In genomic region chr7:116145030-116145429, GRCm38 (mm10) we compare ENCODE assay signal across 21 mouse cellular contexts.
DNase-seq lines count a peak whose midpoint lies in the region; ATAC-seq and TF ChIP-seq lines count a peak whose summit lies in the region.
"Had no signal": no experiment of that assay in that cellular context is flagged by ENCODE, and none has a peak within 500 bp of the region (broad histone marks: within the 10 kb centered on the region; RNA-seq: fewer than 3 reads in every experiment).

No protein-coding gene starts in this region.

- H3K36me3 ChIP-seq in kidney, embryonic 14.5 days (ENCODE audit: control insufficient read depth, insufficient read depth, low read length), result no peaks in the 10 kb centered on the region
- H3K36me3 ChIP-seq in intestine, postnatal 0 days (ENCODE audit: control insufficient read depth, insufficient read depth), result peaks cover 41% of the 10 kb centered on the region
- H3K36me3 ChIP-seq: embryonic facial prominence, embryonic 13.5 days; hindbrain, embryonic 15.5 days had no signal

- no peak for ATAC-seq in kidney, embryonic 14.5 days (ENCODE audit: low FRiP score, low TSS enrichment)
- peak; percentile 74 for ATAC-seq in intestine, postnatal 0 days
- ATAC-seq: forebrain, postnatal 0 days had no signal

- no peaks in the 10 kb centered on the region for H3K27me3 ChIP-seq in kidney, embryonic 14.5 days (ENCODE audit: control insufficient read depth, insufficient read depth, low read length)
- no peaks in the 10 kb centered on the region for H3K27me3 ChIP-seq in intestine, postnatal 0 days (replicated peaks; ENCODE audit: control insufficient read depth, insufficient read depth, low read length)
- H3K27me3 ChIP-seq in cerebellum, adult 2 months (ENCODE audit: control insufficient read depth, insufficient read depth, low read length), result no peaks in the 10 kb centered on the region
- H3K27me3 ChIP-seq: embryonic facial prominence, embryonic 13.5 days; forebrain, embryonic 12.5 days; heart, embryonic 15.5 days; hindbrain, embryonic 15.5 days had no signal

- H3K4me2 ChIP-seq in kidney, embryonic 14.5 days (replicated peaks; ENCODE audit: low read depth, low read length), result no peak overlapping the region
- 0 out of 2 replicates have a peak overlapping the region, but pooled peaks have one; percentile 9 for H3K4me2 ChIP-seq in intestine, postnatal 0 days (replicated peaks; ENCODE audit: low read depth)
- H3K4me2 ChIP-seq: embryonic facial prominence, embryonic 13.5 days; forebrain, embryonic 12.5 days; heart, embryonic 11.5 days; heart, embryonic 15.5 days; hindbrain, embryonic 15.5 days had no signal

- DNase-seq in kidney, adult 8-10 months, result peak; percentile 53 to 75
- DNase-seq in kidney, postnatal 10 days, result peak; percentile 20
- peak; percentile 58 for DNase-seq in yolk sac, embryonic 10.5 days (ENCODE audit: low spot score)
- DNase-seq in left cerebral cortex, postnatal 36 days (ENCODE audit: low spot score in 2 of 2), result no peak
- no peak for DNase-seq in cerebellum, adult 2 months
- DNase-seq: adrenal gland, adult 8-10 months; cerebellum, adult 11-12 months; cerebellum, adult 9-11 months; cerebellum, postnatal 36 days; forebrain, postnatal 0 days; gastrocnemius, postnatal 14 days; heart, adult 2 months; heart, postnatal 14 days had no signal

- no peak overlapping the region for H3K27ac ChIP-seq in kidney, embryonic 14.5 days (ENCODE audit: low read depth, low read length)
- H3K27ac ChIP-seq in intestine, postnatal 0 days (ENCODE audit: low read depth, low read length), result no peak overlapping the region
- H3K27ac ChIP-seq in cerebellum, adult 2 months (ENCODE audit: insufficient read depth, low read length), result no peak overlapping the region
- H3K27ac ChIP-seq: embryonic facial prominence, embryonic 13.5 days; forebrain, embryonic 12.5 days; heart, adult 2 months; heart, embryonic 15.5 days; hindbrain, embryonic 10.5 days; hindbrain, embryonic 15.5 days had no signal

- WGBS in kidney, embryonic 14.5 days, result 91% methylated on average over 6 of the region's 6 CpGs
- WGBS in intestine, postnatal 0 days, result 48% methylated on average over 6 of the region's 6 CpGs
- 91% methylated on average over 6 of the region's 6 CpGs for whole genome bisulfite sequencing in cerebellum, adult 2 months

- no peaks in the 10 kb centered on the region for H3K9me3 ChIP-seq in kidney, embryonic 14.5 days (ENCODE audit: control insufficient read depth, low read length)
- H3K9me3 ChIP-seq in intestine, postnatal 0 days (ENCODE audit: control insufficient read depth), result no peaks in the 10 kb centered on the region
- H3K9me3 ChIP-seq: embryonic facial prominence, embryonic 13.5 days; forebrain, embryonic 12.5 days; heart, embryonic 15.5 days; hindbrain, embryonic 10.5 days; hindbrain, embryonic 15.5 days had no signal

- no peak overlapping the region for H3K4me3 ChIP-seq in kidney, embryonic 14.5 days (ENCODE audit: low read length)
- H3K4me3 ChIP-seq in intestine, postnatal 0 days (ENCODE audit: low read depth, low read length), result no peak overlapping the region
- no peak overlapping the region for H3K4me3 ChIP-seq in cerebellum, adult 2 months (replicated peaks; ENCODE audit: insufficient read depth, low read depth, low read length)
- H3K4me3 ChIP-seq: embryonic facial prominence, embryonic 13.5 days; forebrain, embryonic 12.5 days; heart, adult 2 months; heart, embryonic 15.5 days; hindbrain, embryonic 10.5 days; hindbrain, embryonic 15.5 days had no signal

- TF ChIP-seq POLR2A in cerebellum, adult 2 months (IDR thresholded peaks at IDR 0.05; ENCODE audit: borderline replicate concordance, insufficient read depth, low read length), result no peak

- intact Hi-C loops in left cerebral cortex, postnatal 36 days (cut with DNase I), result no loop called here

- H3K4me1 ChIP-seq in kidney, embryonic 14.5 days (ENCODE audit: control insufficient read depth, insufficient read depth, low read length), result no peaks in the 10 kb centered on the region
- 0 out of 2 replicates have a peak, but pooled peaks cover 3% of the 10 kb centered on the region for H3K4me1 ChIP-seq in intestine, postnatal 0 days (replicated peaks; ENCODE audit: control insufficient read depth, insufficient read depth, low read length)
- H3K4me1 ChIP-seq in cerebellum, adult 2 months (ENCODE audit: control insufficient read depth, insufficient read depth, low read length), result no peaks in the 10 kb centered on the region; the same call in 1 of the 2 replicates
- H3K4me1 ChIP-seq: forebrain, embryonic 12.5 days; heart, embryonic 15.5 days; hindbrain, embryonic 15.5 days had no signal

- no peak overlapping the region for H3K9ac ChIP-seq in kidney, embryonic 14.5 days (ENCODE audit: low read depth, low read length)
- no peak overlapping the region for H3K9ac ChIP-seq in intestine, postnatal 0 days (ENCODE audit: low read depth, low read length)
- H3K9ac ChIP-seq: embryonic facial prominence, embryonic 13.5 days; forebrain, embryonic 12.5 days; forebrain, postnatal 0 days; heart, embryonic 15.5 days; hindbrain, embryonic 15.5 days had no signal

- no peak for TF ChIP-seq CTCF in intestine, postnatal 0 days (IDR thresholded peaks at IDR 0.05; ENCODE audit: low read depth)
- TF ChIP-seq CTCF in cerebellum, adult 2 months (IDR thresholded peaks at IDR 0.05; ENCODE audit: borderline replicate concordance, insufficient read depth, low read depth, low read length), result no peak

Comparison
In these comparisons a context has a peak if more than half of its experiments do, and no peak if none do; other contexts are left out.
1. DNase-seq: peak in kidney, adult 8-10 months (2 of 2), kidney, postnatal 10 days (single experiment) and yolk sac, embryonic 10.5 days (single experiment); none in left cerebral cortex, postnatal 36 days (0 of 2) and cerebellum, adult 2 months (0 of 2).